Mouse (Mus musculus) forebrain, embryonic 11.5 days (tissue): ENCODE results near the gene Colec11. TPM values are rescaled to one million over a fixed set of nuclear protein-coding genes. Genes with fewer than 3 reads are reported as not detected.

Experiments used
- ATAC-seq: fragments of 200-750 bp; cut with Nextera tagmentation; replicated peaks from 2 replicates; pipeline ENCODE4 v1.8.0; 2017; ENCODE audit warnings: moderate TSS enrichment; ENCODE audit not compliant: low FRiP score
- DNase-seq: peaks from one replicate; pipeline ENCODE4 v3.0.0-alpha.2; 2017; ENCODE audit warnings: low spot score
- H3K27ac ChIP-seq: fragments of 300-500 bp; sonication (generic); 2 replicates; pipeline ENCODE4 v1.5.1; 2014; ENCODE audit warnings: low read depth, low read length
- H3K27me3 ChIP-seq: fragments of 300-500 bp; sonication (generic); 2 replicates; pipeline ENCODE4 v1.6.1; 2014; ENCODE audit warnings: mild to moderate bottlenecking, low read length, mixed read lengths; ENCODE audit not compliant: control insufficient read depth, insufficient read depth
- H3K36me3 ChIP-seq: fragments of 300-500 bp; sonication (generic); 2 replicates; pipeline ENCODE4 v1.6.1; 2014; ENCODE audit warnings: mild to moderate bottlenecking, low read length, moderate library complexity, mixed read lengths; ENCODE audit not compliant: control insufficient read depth, insufficient read depth
- H3K4me1 ChIP-seq: fragments of 300-500 bp; sonication (generic); replicated peaks from 2 replicates; pipeline ENCODE4 v1.6.1; 2014; ENCODE audit warnings: low read length, mixed read lengths; ENCODE audit not compliant: control insufficient read depth, insufficient read depth
- H3K4me2 ChIP-seq: fragments of 300-500 bp; sonication (generic); 2 replicates; pipeline ENCODE4 v1.6.1; 2014; ENCODE audit warnings: low read depth, mild to moderate bottlenecking, low read length, moderate library complexity, mixed read lengths; ENCODE audit not compliant: severe bottlenecking
- H3K4me3 ChIP-seq: fragments of 300-500 bp; sonication (generic); 2 replicates; pipeline ENCODE4 v1.5.1; 2014; ENCODE audit warnings: low read depth, low read length
- H3K9ac ChIP-seq: fragments of 300-500 bp; sonication (generic); 2 replicates; pipeline ENCODE4 v1.6.1; 2014; ENCODE audit warnings: low read length
- H3K9me3 ChIP-seq: fragments of 300-500 bp; sonication (generic); 2 replicates; pipeline ENCODE4 v1.6.1; 2016; ENCODE audit warnings: low read length, mixed read lengths; ENCODE audit not compliant: control insufficient read depth
- WGBS: fragments of 180-500 bp; shearing (Covaris S2); extraction: QIAGEN DNeasy Blood & Tissue Kit; methylation state at CpG from one replicate; pipeline ENCODE4 v1.1.7; 2014; 5-methylcytosine and 5-hydroxymethylcytosine counted together
- polyA plus RNA-seq: library from polyadenylated mRNA; unstranded; fragments of >200 nt; fragmentation: Nextera tagmentation; extraction: Ambion mirVana; gene quantifications from 2 replicates; pipeline ENCODE4 v1.2.1, GENCODE M21; 2014

The Colec11 gene
- polyA plus RNA-seq, 1 experiment from 2014 or later: not detected

GRCm38 (mm10) chr12:28614401-28614800 lies 8.8 kb downstream of the Colec11 start:
- Histone ChIP-seq H3K4me3 (no peak overlapping the region), H3K27ac (no peak overlapping the region), H3K9ac (no peak overlapping the region), H3K9me3 (no peaks in the 10 kb centered on the region), H3K36me3 (no peaks in the 10 kb centered on the region), H3K4me2 (no peak overlapping the region), H3K27me3 (no peaks in the 10 kb centered on the region), H3K4me1 (no peaks in the 10 kb centered on the region)
- WGBS: 86% methylated on average over 7 of the region's 7 CpGs
- DNase-seq (no peak), ATAC-seq (no peak)

GRCm38 (mm10) chr12:28612391-28612790 lies 10.8 kb downstream of the Colec11 start:
- WGBS: 75% methylated on average over 6 of the region's 6 CpGs
- H3K4me2 ChIP-seq: no peak overlapping the region
- DNase-seq (no peak), ATAC-seq (no peak)
- no peak overlapping the region for H3K27ac ChIP-seq
- H3K4me3 ChIP-seq: no peak overlapping the region
- no peak overlapping the region for H3K9ac ChIP-seq
- H3K27me3 ChIP-seq: no peaks in the 10 kb centered on the region
- no peaks in the 10 kb centered on the region for H3K36me3 ChIP-seq
- H3K9me3 ChIP-seq: no peaks in the 10 kb centered on the region
- no peaks in the 10 kb centered on the region for H3K4me1 ChIP-seq

GRCm38 (mm10) chr12:28607546-28608305 lies 15.5 kb downstream of the Colec11 start:
- H3K4me3 ChIP-seq: no peak overlapping the region
- ATAC-seq (no peak), DNase-seq (no peak)
- no peaks in the 10 kb centered on the region for H3K9me3 ChIP-seq
- no peak overlapping the region for H3K9ac ChIP-seq
- no peak overlapping the region for H3K4me2 ChIP-seq
- no peak overlapping the region for H3K27ac ChIP-seq
- H3K4me1 ChIP-seq: no peaks in the 10 kb centered on the region
- no peaks in the 10 kb centered on the region for H3K36me3 ChIP-seq
- H3K27me3 ChIP-seq: no peaks in the 10 kb centered on the region
- WGBS: 66% methylated on average over 17 of the region's 17 CpGs

DNA sequence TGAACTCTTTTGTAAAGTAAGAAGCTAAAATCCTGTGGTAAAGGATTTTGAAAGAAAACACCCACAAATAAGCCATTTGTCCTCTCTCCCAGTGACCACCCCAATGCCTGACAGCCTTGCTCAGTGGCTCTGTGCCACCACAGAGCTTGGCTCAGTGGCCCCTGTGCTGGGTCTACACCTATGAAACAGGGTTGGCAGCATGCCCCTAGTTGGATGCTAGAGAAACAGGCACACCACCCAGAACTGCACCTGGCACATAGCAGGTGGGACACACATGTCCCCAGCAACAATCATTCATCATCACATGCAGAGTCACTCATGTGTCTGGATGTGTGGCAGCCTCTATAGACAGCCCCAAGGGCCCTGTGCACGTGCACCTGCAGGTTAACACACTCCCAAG lies 19.7 kb downstream of the Colec11 start:
- no peak overlapping the region for H3K9ac ChIP-seq
- H3K4me3 ChIP-seq: no peak overlapping the region
- H3K36me3 ChIP-seq: no peaks in the 10 kb centered on the region
- 0 out of 2 replicates have a peak, but pooled peaks cover 2% of the 10 kb centered on the region for H3K4me1 ChIP-seq
- H3K27me3 ChIP-seq: no peaks in the 10 kb centered on the region
- ATAC-seq: no peak
- no peaks in the 10 kb centered on the region for H3K9me3 ChIP-seq
- 79% methylated on average over 1 of the region's 1 CpGs for WGBS
- no peak for DNase-seq
- no peak overlapping the region for H3K27ac ChIP-seq
- H3K4me2 ChIP-seq: no peak overlapping the region

DNA sequence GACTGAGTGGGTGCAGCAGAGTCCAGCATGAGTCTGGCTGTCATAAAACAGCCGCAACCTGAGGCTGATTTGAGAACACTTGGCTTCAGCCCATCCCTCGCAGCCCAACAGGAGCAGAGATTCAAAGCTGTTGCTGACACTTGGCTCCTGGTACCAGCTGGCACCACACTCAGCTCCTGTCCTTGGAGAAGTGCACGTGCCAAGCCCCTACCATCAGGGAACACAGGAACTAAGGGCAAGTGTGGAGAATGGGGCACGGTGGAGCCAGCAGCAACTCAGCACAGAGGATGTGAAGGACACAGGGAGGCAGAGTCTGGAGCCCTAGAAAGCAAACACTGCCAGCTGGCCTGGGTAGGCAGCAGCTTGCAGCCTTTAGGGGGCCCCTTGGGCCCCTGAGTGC lies 20.9 kb downstream of the Colec11 start:
- no peaks in the 10 kb centered on the region for H3K9me3 ChIP-seq
- no peak overlapping the region for H3K9ac ChIP-seq
- H3K4me2 ChIP-seq: no peak overlapping the region
- H3K4me1 ChIP-seq: 0 out of 2 replicates have a peak, but pooled peaks cover 2% of the 10 kb centered on the region
- H3K27me3 ChIP-seq: no peaks in the 10 kb centered on the region
- DNase-seq: no peak
- WGBS: 15% methylated on average over 4 of the region's 4 CpGs
- H3K27ac ChIP-seq: no peak overlapping the region
- no peaks in the 10 kb centered on the region for H3K36me3 ChIP-seq
- ATAC-seq: no peak
- H3K4me3 ChIP-seq: no peak overlapping the region

DNA sequence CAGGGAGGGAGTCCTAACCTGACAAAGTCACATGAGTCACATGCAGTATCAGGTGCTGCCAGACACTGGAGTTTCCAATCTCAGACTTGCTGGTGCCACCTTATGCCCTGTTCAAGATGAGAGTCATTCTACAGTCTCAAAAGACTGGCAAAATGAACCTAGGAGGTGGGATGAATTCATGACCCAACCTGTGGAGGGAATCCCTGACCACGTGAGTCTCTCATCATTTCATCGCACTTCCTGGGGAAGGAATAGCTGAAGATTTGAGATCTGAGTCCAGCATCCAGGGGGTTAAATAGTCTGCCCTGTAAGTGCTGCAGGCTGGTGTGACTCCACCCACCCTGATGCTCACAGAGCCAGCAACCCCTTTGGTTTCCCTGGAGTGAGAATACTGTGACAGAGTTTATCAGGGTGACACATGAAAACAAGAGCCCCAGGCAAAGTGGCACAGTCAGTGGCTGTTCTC lies 24.6 kb downstream of the Colec11 start:
- WGBS: 68% methylated on average over 2 of the region's 2 CpGs
- H3K4me1 ChIP-seq: 0 out of 2 replicates have a peak, but pooled peaks cover 2% of the 10 kb centered on the region
- H3K27ac ChIP-seq: no peak overlapping the region
- no peak for ATAC-seq
- no peaks in the 10 kb centered on the region for H3K27me3 ChIP-seq
- no peak overlapping the region for H3K9ac ChIP-seq
- no peak overlapping the region for H3K4me2 ChIP-seq
- no peak for DNase-seq
- H3K36me3 ChIP-seq: no peaks in the 10 kb centered on the region
- no peak overlapping the region for H3K4me3 ChIP-seq
- no peaks in the 10 kb centered on the region for H3K9me3 ChIP-seq

DNA sequence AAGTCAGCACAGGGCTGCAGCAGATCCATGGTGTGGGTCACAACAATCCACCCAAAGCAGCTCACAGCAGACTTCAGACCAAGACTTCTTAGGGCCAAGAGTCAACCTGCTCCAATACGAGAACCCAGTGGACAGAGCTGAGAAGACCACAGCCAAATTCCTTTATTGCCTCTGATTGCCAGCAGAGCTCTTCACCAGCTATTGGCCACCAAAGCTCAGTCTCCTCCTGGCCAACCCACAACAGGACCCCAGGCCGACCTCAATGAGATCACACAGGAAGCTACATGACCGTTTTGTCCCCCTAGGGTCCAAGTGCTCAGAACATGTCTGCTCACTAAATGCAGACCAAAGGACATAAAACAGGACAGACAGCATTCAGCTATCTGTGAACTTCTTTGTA lies 25.1 kb downstream of the Colec11 start:
- H3K4me1 ChIP-seq: 0 out of 2 replicates have a peak, but pooled peaks cover 2% of the 10 kb centered on the region
- WGBS: 68% methylated on average over 3 of the region's 3 CpGs
- no peaks in the 10 kb centered on the region for H3K36me3 ChIP-seq
- DNase-seq (no peak), ATAC-seq (no peak)
- no peak overlapping the region for H3K4me3 ChIP-seq
- no peak overlapping the region for H3K4me2 ChIP-seq
- no peaks in the 10 kb centered on the region for H3K27me3 ChIP-seq
- H3K27ac ChIP-seq: no peak overlapping the region
- H3K9me3 ChIP-seq: no peaks in the 10 kb centered on the region
- H3K9ac ChIP-seq: no peak overlapping the region

DNA sequence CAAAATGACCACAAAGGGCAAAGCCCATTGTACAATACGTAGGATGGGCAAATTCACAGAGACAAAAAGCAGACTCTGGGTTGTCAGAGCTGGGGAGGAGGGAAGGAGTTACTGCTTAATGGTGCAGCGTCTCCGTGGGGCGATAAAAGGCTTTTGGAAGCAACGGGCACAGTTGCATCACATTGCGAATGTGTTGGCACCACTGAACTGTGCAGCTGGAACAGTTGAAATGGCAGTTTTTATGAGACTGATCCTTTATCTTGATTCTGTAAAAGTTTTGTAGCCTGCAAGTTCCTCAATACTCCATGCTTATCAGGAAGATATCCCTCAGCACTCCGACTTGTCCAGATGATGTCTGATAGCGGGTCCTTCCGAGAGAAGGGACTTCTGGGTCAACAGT lies 25.5 kb downstream of the Colec11 start:
- Histone ChIP-seq H3K4me1 (0 out of 2 replicates have a peak, but pooled peaks cover 2% of the 10 kb centered on the region), H3K27me3 (no peaks in the 10 kb centered on the region), H3K9me3 (no peaks in the 10 kb centered on the region), H3K4me3 (no peak overlapping the region), H3K4me2 (no peak overlapping the region), H3K36me3 (no peaks in the 10 kb centered on the region), H3K9ac (no peak overlapping the region), H3K27ac (no peak overlapping the region)
- DNase-seq (no peak), ATAC-seq (no peak)
- 93% methylated on average over 9 of the region's 9 CpGs for WGBS

- DNase-seq (no peak), ATAC-seq (no peak)
- Histone ChIP-seq H3K9ac (no peak overlapping the region), H3K4me3 (no peak overlapping the region), H3K4me2 (no peak overlapping the region), H3K36me3 (no peaks in the 10 kb centered on the region), H3K27ac (no peak overlapping the region), H3K4me1 (no peaks in the 10 kb centered on the region), H3K27me3 (no peaks in the 10 kb centered on the region), H3K9me3 (no peaks in the 10 kb centered on the region)
Observed at GRCm38 (mm10) chr12:28596851-28597250, 26.3 kb downstream of the Colec11 start.
